Mouse (Mus musculus) cerebellum, postnatal 10 days (tissue): ENCODE measurements around the gene Fzd10.
A peak's percentile ranks its signal among the peaks of the same experiment; 100 is the strongest.

Experiments used
- DNase-seq, 2 experiments: peaks; one replicate each; pipeline ENCODE4 v3.0.0; 2021; ENCODE audit warnings: mixed read lengths in 2 of 2

The Fzd10 gene

GRCm38 (mm10) chr5:128601036-128602019, 684 bp downstream of the Fzd10 start:
- DNase-seq, result peak; percentile 43 to 46

- no peak for DNase-seq
Measured at GRCm38 (mm10) chr5:128603693-128604092, 3.0 kb downstream of the Fzd10 start.

GRCm38 (mm10) chr5:128606596-128606995, 6.0 kb downstream of the Fzd10 start:
- no peak for DNase-seq

GRCm38 (mm10) chr5:128609091-128609490, 8.4 kb downstream of the Fzd10 start:
- no peak for DNase-seq

- DNase-seq, result no peak
Measured at GRCm38 (mm10) chr5:128617621-128618020, 17.0 kb downstream of the Fzd10 start.

GRCm38 (mm10) chr5:128619987-128620386, 19.3 kb downstream of the Fzd10 start:
- DNase-seq, result peak in 1 of 2 experiments; percentile 47

GRCm38 (mm10) chr5:128620408-128620807, 19.8 kb downstream of the Fzd10 start:
- DNase-seq, result peak in 1 of 2 experiments; percentile 49

- no peak for DNase-seq
Measured at GRCm38 (mm10) chr5:128627763-128628162, 27.1 kb downstream of the Fzd10 start.

- DNase-seq, result no peak
Measured at GRCm38 (mm10) chr5:128636648-128637047, 36.0 kb downstream of the Fzd10 start.

- DNase-seq, result no peak
Measured at GRCm38 (mm10) chr5:128637071-128638015, 36.7 kb downstream of the Fzd10 start.

GRCm38 (mm10) chr5:128638716-128639115, 38.1 kb downstream of the Fzd10 start:
- no peak for DNase-seq

GRCm38 (mm10) chr5:128643065-128643464, 42.4 kb downstream of the Fzd10 start:
- DNase-seq, result peak; percentile 65 to 70

- DNase-seq, result peak; percentile 25 to 26
Measured at GRCm38 (mm10) chr5:128645720-128646119, 45.1 kb downstream of the Fzd10 start.

- peak; percentile 61 to 63 for DNase-seq
Measured at GRCm38 (mm10) chr5:128646286-128646685, 45.6 kb downstream of the Fzd10 start.

GRCm38 (mm10) chr5:128647221-128647730, 46.6 kb downstream of the Fzd10 start:
- DNase-seq, result peak; percentile 55 to 65

GRCm38 (mm10) chr5:128649336-128649897, 48.8 kb downstream of the Fzd10 start:
- DNase-seq, result no peak
